Mouse (Mus musculus): ENCODE measurements around the gene Pla2g2c.

The Pla2g2c gene

DNA sequence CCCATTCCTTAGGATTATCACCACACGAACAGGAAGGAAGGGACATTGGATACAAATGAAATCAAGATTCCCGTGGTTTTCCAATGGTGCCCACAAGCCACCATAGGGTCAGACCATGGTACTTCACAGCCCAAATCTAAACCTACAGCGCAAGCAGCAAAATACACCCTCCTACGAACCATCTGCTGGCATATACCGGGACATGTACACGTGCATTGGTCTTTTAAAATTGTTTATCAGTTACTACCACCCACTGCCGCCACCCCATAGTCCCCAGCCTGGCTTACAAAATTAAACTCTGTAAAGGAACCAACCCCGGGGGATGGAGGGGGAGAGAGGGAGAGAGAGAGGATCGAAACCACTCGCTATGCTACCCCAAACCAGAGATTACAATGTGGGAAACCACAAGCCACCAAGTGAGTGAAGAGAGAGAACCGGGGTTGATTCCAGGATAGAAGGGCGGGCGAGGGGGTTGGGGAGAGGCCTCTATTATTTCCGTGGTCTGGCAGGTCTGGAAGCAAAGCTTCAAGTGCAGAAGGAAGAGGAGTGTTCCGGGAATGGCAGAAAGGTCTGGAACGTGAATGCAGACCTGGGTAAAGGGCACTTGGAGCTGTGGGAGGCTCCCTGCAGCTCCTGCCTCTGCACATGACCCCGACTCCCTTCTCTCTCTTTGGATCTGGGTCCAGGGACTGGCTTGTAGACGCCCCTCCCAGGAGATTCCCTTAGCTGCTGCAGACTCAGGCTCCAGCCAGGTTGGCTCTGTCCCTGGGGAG is at the start of gene Pla2g2c:
TSS of gene Pla2g2c (plus strand) at position 439 of the 773 bp plus-strand sequence.
- DNase-seq (ENCODE audit: low read depth, low spot score) = no peak

DNA sequence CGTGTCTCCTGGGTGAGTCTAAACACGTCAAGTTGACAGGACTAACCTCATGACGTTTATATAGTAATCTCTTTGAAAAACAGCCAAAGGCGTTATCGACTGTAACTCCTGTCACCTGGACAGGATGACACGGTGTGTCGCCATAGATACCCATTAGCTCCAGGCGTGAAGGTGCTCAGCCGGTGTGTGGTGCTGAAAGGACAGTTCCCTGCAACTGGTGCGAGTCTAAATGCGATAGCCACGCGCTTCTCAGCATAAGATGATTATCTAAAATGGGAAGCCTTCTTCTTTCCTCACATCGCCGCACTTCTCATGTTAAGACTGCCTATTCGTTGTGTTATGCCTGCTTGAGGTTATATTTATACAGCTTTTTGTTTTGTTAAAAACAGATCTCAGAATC is 48.1 kb upstream of the Pla2g2c start:
- DNase-seq (ENCODE audit: low read depth, low spot score) = no peak

GRCm38 (mm10) chr4:138677579-138677978 is 47.0 kb upstream of the Pla2g2c start:
- DNase-seq (ENCODE audit: low read depth, low spot score) = no peak

GRCm38 (mm10) chr4:138680124-138680523 is 44.5 kb upstream of the Pla2g2c start:
- no peak for DNase-seq (ENCODE audit: low read depth, low spot score)

GRCm38 (mm10) chr4:138682760-138683159 is 41.8 kb upstream of the Pla2g2c start:
- DNase-seq (ENCODE audit: low read depth, low spot score) = no peak

DNA sequence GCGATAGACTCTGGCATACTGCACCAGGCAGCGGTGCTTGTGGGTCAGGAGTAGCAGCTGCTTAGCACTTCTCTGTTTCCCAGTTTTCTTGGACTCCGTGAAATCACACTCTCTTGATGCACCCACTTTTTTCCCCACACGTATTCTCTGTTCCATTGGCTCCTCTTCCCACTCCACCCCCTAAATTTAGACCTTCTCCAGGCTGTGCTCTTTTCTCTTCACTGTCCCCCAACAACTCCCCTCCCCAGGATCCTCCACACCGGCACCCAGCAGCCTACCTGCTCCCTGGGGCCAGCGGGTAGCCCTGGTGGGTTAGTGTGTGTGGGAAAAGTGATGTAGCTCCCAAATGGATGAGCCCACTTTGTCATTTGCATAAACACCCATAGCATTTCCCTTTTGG is 38.8 kb upstream of the Pla2g2c start:
- DNase-seq (ENCODE audit: low read depth, low spot score) = no peak

GRCm38 (mm10) chr4:138689094-138689512 is 35.5 kb upstream of the Pla2g2c start:
- DNase-seq (ENCODE audit: low read depth, low spot score) = no peak

DNA sequence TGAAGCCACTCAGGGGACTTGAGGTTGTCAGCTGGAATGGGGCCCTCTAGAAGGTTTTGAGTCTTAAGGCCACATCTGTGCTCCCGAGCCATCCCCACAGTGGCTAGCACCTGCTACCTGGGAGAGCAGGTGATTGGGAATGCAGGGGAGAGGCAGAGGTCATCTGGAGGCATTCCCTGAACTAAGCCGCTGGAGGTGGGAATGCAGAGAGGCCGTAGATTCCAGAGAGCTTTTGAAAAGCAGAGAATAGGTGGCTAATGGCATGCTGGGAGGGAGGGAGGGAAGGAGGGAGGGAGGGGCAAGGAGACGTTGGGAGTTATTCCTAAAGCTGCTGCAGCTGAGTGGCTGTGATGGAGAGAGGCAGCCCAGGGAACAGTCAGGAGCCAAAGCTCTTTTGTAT is 34.0 kb upstream of the Pla2g2c start:
- DNase-seq (ENCODE audit: low read depth, low spot score) = no peak

DNA sequence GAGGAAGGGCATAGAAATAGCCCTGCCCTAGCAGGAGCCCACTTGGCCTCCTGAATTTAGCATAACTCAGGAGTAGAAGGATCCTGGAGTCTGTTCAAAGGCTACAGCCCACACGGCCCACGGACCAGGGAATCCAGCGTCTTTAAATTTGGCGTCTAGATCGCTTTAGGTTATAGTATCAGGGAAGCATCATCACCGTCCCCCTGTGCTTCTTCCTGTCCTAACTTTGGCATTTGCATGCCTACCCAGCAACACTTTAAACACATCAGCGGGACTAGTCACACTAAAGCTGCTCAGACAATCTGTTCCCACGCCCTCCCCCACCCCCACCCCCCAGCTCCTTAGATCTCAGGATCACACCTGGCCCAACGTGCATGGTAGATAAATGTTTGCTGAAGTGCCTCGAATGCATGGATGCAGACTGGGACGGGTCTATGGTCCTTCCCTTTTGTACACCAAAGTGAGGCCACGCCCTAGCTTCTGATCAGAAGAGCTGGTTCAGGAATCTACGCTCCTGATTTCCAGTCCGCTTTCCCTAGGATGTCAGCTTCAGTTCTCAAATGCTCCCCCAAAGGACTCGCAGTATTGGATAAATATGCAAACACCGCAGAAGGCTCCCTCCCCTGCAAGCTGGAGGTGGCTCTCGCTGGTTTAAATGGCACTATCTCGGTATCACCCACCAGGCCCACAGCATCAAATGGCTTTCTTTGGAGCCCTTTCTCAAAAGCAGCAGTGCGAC is 33.0 kb upstream of the Pla2g2c start:
- no peak for DNase-seq (ENCODE audit: low read depth, low spot score)

GRCm38 (mm10) chr4:138693043-138693692 is 31.4 kb upstream of the Pla2g2c start:
- DNase-seq (ENCODE audit: low read depth, low spot score) = no peak

- DNase-seq (ENCODE audit: low read depth, low spot score) = no peak
Measured at GRCm38 (mm10) chr4:138696720-138697119, 27.9 kb upstream of the Pla2g2c start.

- DNase-seq (ENCODE audit: low read depth, low spot score) = no peak
Measured at GRCm38 (mm10) chr4:138697166-138697860, 27.3 kb upstream of the Pla2g2c start.

DNA sequence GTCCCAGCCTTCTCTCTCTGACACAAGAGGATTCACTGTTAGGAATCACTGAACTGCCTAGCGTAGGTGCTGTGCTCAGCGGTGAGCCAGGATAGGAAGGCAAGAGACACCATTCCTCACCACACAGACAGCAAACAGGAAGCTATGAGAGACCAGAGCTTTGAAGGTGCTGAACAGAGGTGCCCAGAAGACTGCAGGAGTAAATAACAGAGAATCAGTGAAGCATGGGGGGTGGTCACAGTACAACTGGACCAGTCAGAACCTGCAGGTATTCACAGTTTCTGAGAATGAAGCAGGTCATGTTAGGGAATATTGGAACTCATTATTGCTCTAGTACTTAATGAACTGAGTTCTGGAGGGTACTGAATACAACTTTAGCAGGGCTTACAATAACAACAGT is 26.3 kb upstream of the Pla2g2c start:
- no peak for DNase-seq (ENCODE audit: low read depth, low spot score)

DNA sequence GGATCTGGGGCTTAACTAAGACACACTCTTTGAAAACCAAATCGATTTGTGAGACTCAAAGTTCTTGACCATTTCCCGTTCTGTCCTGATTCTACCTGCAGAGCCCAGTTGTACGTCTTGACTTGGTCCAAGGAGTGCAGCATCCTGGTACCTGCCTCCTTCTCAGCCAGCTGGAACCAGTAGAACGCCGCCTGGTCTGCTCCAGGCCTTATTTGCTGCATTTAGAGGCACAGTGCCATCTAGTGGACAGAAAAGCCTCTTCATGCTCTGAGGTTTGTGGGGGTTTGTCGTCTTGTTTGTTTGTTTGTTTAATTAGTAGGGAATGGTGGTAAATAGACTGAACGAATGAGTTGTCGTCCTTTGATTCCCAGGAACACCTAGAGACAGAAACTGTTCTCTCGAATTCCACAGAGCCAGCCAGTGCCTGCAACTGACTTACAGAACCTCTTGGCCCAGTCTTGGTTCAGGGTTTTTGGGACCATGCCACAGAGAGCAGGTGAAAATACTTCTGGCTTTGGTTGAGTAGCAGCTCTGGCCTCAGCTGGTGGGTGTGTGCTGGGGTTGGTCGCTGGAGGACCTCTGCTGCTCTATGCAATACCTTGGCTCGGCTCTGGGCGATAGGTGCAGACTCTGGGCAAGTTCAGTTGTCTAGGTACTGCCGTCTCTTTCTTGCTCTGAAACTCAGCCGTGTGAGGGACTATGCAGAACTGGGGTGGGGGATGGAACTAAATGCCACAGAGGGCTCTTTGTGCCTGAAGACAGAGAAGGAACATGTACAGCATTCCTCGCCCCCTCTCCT is 24.2 kb upstream of the Pla2g2c start:
- DNase-seq (ENCODE audit: low read depth, low spot score) = peak; percentile 68

DNA sequence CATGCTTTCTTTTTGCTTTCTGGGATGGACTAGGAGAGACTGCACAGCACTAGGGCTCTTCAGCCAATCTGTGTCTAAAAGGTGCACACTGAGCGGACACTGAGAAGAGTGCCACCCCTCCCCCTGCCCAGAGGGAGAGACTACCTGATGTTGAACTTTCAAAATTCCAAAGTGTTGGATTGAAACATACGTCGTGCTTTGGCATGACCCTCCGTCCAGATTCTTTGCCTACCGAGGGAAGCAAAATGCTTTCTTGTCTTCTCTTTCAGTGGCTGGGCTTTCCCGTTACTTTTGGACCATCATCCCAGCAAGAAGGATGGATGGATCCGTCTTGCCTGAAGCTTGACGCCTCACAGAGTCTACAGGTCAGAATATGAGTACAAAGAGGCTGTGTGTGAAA is 23.5 kb upstream of the Pla2g2c start:
- DNase-seq (ENCODE audit: low read depth, low spot score) = no peak

DNA sequence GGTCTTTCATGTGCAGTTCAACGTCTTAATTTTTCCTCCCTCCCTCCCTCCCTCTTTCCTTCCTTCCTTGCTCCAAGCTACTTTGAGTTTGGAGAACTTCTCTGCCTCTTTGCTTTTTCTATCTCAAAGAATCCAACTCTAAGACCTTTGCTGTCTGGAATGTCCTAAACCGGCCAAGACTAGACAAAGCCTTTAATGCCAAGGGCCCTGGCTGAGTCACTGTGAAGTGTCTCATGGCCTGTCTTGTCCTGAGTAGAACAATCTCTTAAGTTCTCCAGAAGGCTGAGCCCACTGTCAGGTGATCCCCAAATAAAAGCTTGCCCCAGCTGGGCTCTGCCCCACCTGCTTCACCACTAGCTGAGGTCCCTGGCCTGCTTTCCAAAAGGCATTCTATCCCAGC is 22.6 kb upstream of the Pla2g2c start:
- no peak for DNase-seq (ENCODE audit: low read depth, low spot score)

GRCm38 (mm10) chr4:138702528-138702927 is 22.1 kb upstream of the Pla2g2c start:
- no peak for DNase-seq (ENCODE audit: low read depth, low spot score)

GRCm38 (mm10) chr4:138703591-138703990 is 21.0 kb upstream of the Pla2g2c start:
- no peak for DNase-seq (ENCODE audit: low read depth, low spot score)

GRCm38 (mm10) chr4:138704169-138704568 is 20.4 kb upstream of the Pla2g2c start:
- no peak for DNase-seq (ENCODE audit: low read depth, low spot score)

DNA sequence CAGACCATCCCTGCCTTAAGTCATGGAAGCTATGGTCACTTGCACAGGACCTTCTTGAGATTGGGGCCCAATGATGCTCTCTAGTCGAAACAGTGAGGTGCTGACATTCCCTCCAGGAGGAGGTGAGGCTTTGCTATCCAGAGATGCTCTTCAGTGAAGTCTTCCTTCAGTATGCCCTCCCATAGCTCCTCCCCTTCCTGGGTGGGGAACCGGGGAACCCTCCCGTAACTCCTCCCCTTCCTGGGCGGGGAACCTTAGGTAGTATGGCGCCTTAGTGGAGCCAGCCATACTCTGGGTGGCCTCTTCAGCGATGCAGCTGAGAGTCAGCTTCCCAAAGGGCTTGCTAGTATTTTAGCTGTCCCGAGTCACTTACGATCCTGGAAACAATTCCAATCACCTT is 18.0 kb upstream of the Pla2g2c start:
- no peak for DNase-seq (ENCODE audit: low read depth, low spot score)

GRCm38 (mm10) chr4:138708636-138709035 is 16.0 kb upstream of the Pla2g2c start:
- DNase-seq (ENCODE audit: low read depth, low spot score) = peak; percentile 34

All from CD4-positive, CD25-positive, alpha-beta regulatory T cell, adult 2 months (primary cell).